Mouse (Mus musculus) left cerebral cortex, postnatal 14 days (tissue): ENCODE measurements around the gene Gde1. TPM values are rescaled to one million over a fixed set of nuclear protein-coding genes. Genes with fewer than 3 reads are reported as not detected.

Experiments used
- DNase-seq, 2 experiments: peaks; one replicate each; pipeline ENCODE4 v3.0.0; 2021 to 2022; ENCODE audit warnings: low spot score in 2 of 2, mixed read lengths in 1 of 2
- intact Hi-C: fragments of 180-260 bp; cut with DNase I; formaldehyde crosslinking; loops from one replicate; pipeline ENCODE4 v1.15.1; 2025
- total RNA-seq, 2 experiments: library from RNA; stranded (reverse); gene quantifications; 2 replicates each; pipeline ENCODE4 v1.2.3; 2021

The Gde1 gene
- total RNA-seq, 2 experiments from 2014 or later = 325 to 333 TPM

- intact Hi-C loops = no loop called here
- no peak for DNase-seq
Measured at GRCm38 (mm10) chr7:118710776-118711175, 5.2 kb upstream of the Gde1 start.

- DNase-seq = no peak
- intact Hi-C loops = no loop called here
Measured at GRCm38 (mm10) chr7:118708002-118708401, 2.4 kb upstream of the Gde1 start.

- DNase-seq = no peak
- intact Hi-C loops = no loop called here
Measured at GRCm38 (mm10) chr7:118707216-118707615, 1.6 kb upstream of the Gde1 start.

DNA sequence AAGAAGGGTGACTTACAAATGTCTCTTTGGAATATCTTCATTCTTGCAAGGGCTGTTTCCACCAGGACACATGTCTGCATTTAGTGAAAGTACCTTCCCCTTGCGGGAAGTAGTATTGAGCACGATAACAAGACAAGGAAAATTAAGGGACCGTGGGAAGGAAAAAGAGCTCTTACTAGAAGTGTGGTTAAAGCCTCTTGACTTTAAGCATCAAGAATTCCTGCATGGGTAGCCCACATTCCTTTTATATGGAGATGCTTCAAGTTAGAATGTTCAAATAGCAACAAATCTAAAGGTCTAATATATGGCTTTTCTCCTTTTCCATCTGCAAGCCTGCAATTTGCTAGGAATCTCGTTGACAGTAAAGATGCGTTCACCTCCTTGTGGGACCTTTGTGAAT is 910 bp upstream of the Gde1 start:
- no peak for DNase-seq
- intact Hi-C loops = no loop called here

GRCm38 (mm10) chr7:118706051-118706450 is 473 bp upstream of the Gde1 start:
- DNase-seq = no peak
- intact Hi-C loops = no loop called here

DNA sequence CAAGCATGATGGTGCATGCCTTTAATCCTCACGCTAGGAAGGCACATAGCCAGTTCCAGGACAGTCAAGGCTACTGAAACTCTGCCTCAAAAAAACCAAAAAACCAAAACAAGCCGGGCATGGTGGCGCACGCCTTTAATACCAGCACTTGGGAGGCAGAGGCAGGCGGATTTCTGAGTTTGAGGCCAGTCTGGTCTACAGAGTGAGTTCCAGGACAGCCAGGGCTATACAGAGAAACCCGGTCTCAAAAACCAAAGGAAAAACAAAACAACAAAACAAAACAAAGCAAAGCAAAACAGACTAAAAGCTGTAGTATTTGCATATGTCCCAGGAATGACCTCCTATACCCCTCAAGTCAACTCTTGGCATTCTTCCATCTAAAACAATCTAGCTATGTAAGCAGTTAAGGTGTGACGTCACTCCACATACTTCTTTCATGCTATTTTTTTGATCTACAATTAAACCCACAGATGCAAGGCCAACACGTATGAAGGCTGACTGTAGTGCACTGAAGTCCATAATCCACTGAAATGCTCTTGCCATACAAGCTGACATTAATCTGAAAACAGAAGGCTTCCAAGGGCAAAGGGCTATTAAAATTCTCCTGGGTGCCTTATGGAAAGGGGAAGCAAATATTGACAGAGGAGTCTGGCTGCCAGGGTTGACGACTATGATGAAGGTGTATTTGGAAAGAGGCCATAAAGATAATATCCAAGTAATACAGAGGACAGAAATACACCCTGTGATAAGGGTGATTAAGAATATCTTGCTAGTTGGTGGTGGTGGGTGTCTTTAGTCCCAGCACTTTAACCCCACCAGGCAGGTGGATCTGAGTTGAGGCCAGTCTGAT is 1.4 kb downstream of the Gde1 start:
- no peak for DNase-seq
- intact Hi-C loops = no loop called here

DNA sequence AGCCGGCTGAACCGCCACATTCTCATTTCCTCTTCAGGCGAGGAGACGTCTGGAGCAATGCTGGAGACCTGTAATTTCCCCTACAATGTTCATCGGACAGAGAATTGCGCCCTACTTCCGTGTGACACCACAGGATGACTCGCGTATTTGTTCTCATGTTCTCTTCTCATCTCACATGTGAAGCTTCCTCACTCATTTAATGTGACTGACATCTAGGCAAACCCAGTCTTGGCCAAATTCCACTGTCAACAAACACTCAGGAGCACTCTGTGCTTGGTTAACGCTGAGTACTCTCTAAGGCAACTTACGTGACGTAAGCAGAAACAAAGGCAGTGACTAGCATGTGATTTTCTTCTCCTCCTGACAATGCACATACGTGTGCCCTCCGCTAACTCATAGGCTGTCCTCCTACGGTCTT is 2.4 kb downstream of the Gde1 start:
- intact Hi-C loops = no loop called here
- no peak for DNase-seq

GRCm38 (mm10) chr7:118698882-118699281 is 6.7 kb downstream of the Gde1 start:
- DNase-seq = no peak
- intact Hi-C loops = no loop called here

- intact Hi-C loops = no loop called here
- DNase-seq = no peak
Measured at GRCm38 (mm10) chr7:118697168-118697567, 8.4 kb downstream of the Gde1 start.

- DNase-seq = no peak
- intact Hi-C loops = no loop called here
Measured at GRCm38 (mm10) chr7:118696146-118696545, 9.4 kb downstream of the Gde1 start.

DNA sequence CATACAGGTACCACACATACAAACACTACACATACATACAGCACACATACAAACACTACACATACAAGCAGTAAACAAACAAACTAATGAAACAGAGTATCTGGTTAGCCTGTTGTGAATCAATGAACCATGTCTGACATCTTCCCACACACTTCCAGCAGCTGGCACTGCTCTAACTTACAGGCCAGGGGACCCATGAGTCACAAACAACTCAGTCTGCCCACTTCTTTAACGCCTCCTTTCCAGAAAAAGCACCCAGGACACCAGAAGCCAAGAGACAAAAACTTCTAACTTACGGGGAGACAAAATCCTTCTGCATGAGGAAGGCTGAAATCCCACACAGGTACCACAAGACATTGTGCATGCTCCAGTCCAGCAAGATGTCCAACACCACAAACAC is 14.3 kb downstream of the Gde1 start:
- intact Hi-C loops = no loop called here
- DNase-seq = no peak

- no peak for DNase-seq
- intact Hi-C loops = loop anchor here (1.0 to 2.0 kb wide), 2 partner anchors 94 to 384 kb away; no protein-coding TSS in a partner anchor
Measured at GRCm38 (mm10) chr7:118689088-118689487, 16.5 kb downstream of the Gde1 start.

- intact Hi-C loops = loop anchor here (2.0 kb wide), 1 partner anchor 383 kb away; no protein-coding TSS in a partner anchor
- peak; percentile 93 for DNase-seq
Measured at GRCm38 (mm10) chr7:118688199-118688598, 17.4 kb downstream of the Gde1 start.

DNA sequence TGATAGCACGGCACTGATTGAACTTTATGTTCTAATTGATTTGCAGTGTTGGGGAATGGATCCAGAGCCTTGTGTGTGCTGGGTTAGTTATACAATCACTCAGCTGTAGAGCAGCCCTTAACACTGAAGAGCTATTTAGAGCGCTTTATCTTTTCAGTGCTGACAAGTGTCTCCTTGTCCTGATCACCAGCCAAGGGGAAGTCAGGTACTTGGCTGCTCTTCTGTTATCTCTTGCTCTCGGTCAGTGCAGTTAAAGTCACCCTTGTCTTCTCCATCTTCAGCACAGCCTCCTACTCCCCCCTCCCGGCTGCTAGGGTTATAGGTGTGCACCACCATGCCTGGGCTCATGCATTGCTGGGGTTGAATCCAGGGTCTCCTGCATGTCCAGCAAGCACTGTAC is 28.8 kb downstream of the Gde1 start:
- intact Hi-C loops = no loop called here
- no peak for DNase-seq

GRCm38 (mm10) chr7:118670142-118670541 is 35.4 kb downstream of the Gde1 start:
- DNase-seq = no peak
- intact Hi-C loops = no loop called here

GRCm38 (mm10) chr7:118667773-118668172 is 37.8 kb downstream of the Gde1 start:
- no peak for DNase-seq

GRCm38 (mm10) chr7:118656730-118657129 is 48.8 kb downstream of the Gde1 start:
- DNase-seq = no peak
- intact Hi-C loops = no loop called here

More at GRCm38 (mm10) chr7:118667773-118668172, 37.8 kb downstream of the Gde1 start:
- intact Hi-C loops = no loop called here

- intact Hi-C loops = no loop called here
- DNase-seq = peak; percentile 21 to 30
Measured at GRCm38 (mm10) chr7:118652572-118653295, 52.8 kb downstream of the Gde1 start.

- DNase-seq = peak in 1 of 2 experiments; percentile 14
- intact Hi-C loops = no loop called here
Measured at GRCm38 (mm10) chr7:118650891-118651290, 54.7 kb downstream of the Gde1 start.

- DNase-seq = no peak
- intact Hi-C loops = no loop called here
Measured at GRCm38 (mm10) chr7:118650119-118650518, 55.5 kb downstream of the Gde1 start.

- DNase-seq = peak; percentile 10 to 43
- intact Hi-C loops = no loop called here
Measured at GRCm38 (mm10) chr7:118649328-118649727, 56.2 kb downstream of the Gde1 start.
